Mouse (Mus musculus) telencephalon, adult 2 months (tissue): ENCODE measurements at regions not wholly inside any gene's neighbourhood (a gene's known extent, or its start where the extent isn't known, plus 50 kb on each side); places are given as distances from the start of the nearest gene placed in this dataset.

ENCODE experiments used
- DNase-seq: peaks from one replicate; pipeline ENCODE4 v3.0.0-alpha.2; 2011; ENCODE audit warnings: low read depth, low spot score

DNA sequence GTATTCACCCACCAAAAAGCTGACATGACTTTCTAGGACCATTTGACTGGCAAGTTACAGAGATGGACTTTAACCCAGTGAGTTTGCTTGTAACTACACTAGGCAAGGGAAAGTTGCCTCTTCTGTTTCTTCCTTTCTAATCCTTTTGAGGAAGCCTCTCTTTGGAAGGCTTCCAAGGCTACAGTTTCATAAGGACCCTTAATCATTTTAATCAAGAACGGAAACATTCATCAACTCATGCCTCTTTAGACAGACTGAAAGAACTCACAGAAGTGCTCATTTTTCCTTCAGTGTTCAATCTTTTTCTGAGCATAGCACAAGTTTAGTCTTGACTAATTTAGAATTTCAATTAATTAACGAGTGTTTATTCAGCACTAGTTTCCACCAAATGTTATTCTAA is 84.2 kb downstream of the Ddx1 start:
- no peak for DNase-seq

DNA sequence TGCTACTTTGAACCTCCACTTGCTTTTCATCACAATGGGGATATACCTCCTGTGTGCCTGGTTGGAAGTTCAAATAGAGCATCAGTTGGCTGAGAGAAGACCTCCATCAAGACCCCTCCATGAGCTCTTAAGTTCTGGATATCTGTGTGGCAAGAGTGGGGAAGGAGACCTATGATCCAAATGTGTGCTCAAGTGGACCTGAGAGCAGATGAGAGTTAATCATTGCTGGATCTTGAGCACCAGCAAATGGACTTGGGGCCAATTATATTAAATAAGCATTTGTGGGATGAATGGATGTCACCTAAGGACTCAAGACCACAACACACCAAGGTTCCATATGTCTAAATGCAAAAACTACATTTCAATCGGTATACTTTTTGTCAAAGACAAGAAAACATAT is 88.0 kb downstream of the Ddx1 start:
- no peak for DNase-seq

DNA sequence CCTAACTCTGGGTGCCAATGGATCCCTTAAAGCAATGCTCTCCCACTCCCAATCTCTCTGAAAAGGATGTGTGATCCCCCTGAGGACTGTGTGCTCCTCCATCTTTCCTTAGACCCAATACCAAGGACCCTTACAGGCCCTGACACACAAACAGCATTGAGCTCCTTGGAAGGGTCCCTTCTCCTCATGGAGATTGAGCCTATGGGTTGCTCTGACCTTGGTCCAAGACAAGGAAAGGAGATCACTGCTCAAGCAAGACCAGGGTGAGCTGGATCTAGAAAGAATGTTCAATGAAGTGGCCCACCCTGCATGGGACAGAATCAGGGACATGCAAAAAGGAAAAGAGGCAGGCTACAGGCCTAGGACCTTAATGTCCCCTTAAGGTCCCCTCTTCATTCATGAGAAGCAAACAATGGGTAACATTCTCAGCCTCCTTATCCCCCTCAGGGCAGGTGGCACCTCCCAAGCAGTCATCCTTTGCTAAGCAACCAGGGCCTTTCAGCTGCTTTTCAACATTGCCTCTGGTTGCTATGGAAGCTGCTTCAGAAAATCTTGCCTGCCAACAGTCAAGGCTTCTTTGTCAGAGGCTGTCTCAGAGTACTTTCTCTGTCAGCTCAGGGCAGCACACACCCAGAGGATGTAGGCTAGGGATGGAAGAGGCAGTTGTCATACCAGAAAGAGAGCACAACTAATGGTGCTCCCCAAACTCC is 89.5 kb downstream of the Ddx1 start:
- DNase-seq, result no peak

DNA sequence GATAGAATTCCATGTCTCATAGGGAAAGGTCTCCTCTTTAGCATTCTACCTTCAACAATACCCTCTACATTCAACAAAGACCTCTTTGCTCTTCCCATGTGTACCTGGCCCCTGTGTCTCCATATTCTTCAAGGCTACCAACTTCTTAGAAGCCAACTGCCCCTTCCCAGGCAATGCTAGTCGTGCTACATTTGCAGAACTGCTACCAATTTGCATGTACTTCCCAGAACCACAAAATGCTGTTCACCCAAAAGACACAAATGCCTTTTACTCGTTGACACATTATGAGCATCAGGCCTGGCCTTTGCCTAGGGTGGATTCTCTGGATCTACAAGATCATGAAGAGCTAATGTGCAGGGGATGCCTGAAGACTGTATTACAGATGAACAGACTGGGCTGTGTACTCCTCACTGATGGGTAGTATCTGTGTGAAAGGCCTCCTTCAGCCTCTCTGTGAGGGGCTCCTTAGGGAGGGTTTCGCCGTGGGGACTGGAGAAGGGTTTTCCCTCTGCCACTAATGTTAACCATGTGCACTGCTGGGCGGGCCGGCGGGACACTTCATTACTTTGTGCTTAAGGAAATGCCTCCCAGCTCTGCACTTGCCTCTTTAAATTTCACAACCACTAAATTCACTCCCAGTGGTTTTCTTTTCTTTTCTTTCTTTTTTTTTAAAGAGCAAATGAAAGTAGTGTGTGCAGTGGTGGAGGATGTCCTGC is 91.2 kb downstream of the Ddx1 start:
- DNase-seq, result no peak

DNA sequence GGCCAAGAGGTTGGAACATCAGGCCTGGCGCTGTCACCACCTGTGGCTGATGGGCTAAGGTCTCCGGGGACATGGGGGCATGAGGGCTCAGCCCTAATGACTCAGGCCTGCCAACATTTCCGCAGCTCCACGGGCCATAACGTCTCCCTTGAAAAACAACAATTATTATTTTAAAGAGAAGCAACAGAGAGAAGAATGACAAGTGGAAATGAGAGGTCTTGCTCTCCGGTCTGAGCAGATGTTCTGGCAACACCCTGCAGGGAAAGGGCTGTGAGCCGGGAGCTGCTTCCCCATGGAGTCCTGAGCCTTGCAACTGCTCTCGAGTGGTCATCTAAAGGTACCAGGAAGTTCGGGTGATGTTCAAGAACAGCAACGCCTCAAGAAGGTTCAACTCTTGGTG is 91.9 kb downstream of the Ddx1 start:
- DNase-seq, result no peak

DNA sequence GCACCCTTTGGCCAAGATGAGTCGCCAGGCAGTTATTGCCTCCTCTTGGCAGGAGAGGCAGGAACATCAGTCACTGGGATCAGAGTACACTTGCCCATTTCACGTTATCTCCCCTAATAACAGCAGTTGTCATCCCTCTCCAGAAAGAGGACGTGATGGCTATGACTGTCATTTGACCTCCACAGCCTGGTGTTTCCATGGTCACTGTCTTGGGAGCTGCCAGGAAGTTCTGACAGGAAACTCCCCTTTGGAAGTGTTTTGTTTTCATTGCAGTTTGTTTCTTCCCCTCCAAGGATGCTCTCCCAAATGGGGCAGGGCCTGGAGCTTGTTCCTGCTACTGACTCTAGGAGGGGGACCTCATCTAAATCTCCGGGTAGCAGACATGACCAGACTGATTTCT is 98.3 kb downstream of the Ddx1 start:
- DNase-seq, result no peak

DNA sequence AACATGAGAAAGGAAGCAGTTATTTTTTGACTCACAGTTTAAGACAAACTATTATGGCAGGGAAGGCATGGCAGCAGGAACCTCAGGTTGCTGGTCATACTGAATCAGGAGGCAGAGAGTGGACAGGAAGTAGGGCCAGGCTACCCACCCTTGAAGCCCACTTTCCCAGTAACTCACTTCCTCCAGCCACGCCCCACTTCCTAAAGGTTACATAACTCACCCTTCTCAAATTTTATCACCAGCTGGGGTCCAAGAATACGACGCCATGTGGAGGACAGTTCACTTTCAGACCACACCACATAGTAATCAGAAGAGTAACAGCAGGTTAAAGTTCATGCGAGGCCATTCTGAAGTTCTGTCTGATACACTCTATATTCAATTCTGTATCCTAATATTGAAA is 101.8 kb downstream of the Ddx1 start:
- DNase-seq, result no peak

DNA sequence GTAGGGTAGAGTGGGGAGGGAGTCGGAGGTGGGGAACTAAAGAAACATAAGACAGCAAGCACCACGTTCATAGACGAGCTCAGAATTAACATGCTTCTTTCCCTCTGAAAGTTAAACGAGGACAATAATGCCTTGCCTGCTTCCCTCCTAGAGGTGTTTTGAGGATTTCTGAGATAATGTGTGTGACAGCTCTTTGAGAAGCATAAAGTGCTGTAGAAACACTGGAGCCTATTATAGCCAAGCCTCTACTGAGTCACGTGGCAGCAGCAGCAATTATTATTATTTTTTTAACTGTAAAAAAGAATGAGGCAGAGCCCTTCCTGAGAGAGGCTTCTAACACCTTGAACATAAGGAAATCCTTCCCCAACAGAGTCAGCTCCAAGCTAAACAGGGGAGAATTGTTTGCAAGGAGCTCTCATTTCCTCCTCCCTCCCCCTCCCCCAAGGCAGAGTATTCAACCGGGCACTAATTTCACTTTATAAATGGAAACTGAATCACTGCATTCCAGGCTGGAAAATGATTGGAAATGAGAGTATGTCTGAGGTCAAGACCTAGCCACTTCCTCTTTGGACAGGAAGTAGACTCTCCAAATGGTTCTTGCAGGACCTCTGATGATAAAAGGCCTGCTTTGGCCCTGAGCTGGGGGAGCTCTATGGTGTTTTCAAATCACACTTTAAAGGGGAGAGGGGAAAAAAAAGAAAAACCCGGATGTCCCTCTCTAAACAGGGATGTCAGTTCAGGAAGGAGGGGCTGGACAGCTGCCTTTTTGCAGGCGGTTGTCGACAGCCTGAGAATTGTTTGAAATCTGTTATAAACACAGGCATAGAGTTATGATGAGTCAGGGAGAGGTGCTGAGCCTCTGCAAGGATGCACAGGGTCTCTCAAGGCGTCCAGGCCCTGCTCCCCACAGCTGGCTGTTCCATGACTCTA is 103.6 kb downstream of the Ddx1 start:
- DNase-seq, result no peak

DNA sequence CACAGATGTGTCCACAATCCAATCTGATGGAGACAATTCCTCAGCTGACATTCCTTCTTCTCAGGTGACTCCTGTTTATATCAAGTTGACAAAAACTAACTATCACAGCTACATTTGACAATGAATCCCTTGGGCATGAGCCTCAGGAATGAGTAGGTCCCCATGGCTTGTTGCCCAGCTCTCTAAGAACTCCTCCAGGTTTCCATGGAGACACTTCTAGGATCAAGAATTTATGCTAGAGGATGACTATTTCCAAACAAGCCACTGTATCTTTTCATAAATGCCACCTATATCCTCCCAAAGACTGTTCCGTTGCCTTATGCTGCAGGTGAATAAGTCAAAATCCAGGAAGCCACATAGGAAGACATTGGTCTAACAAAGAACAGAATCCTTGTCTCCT is 104.3 kb downstream of the Ddx1 start:
- peak; percentile 77 for DNase-seq

DNA sequence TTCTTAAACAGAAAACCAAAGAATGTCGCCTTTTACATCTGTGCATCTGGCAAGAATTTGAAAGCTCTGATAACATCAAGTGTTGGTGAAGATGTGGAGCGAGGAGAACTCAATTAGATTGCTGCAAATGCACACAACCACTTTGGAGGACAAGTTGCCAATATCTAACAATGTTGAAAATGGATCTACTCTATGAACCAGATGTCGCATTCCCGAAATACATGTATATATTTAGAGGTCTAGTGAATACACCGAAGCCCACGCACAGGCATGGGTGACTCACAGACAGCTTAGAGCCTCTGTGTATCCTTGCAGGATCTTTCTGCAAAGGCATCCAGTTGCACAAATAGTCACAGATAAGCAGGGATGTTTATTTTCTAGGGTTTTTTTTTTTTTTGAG is 108.4 kb downstream of the Ddx1 start:
- DNase-seq, result peak; percentile 93

DNA sequence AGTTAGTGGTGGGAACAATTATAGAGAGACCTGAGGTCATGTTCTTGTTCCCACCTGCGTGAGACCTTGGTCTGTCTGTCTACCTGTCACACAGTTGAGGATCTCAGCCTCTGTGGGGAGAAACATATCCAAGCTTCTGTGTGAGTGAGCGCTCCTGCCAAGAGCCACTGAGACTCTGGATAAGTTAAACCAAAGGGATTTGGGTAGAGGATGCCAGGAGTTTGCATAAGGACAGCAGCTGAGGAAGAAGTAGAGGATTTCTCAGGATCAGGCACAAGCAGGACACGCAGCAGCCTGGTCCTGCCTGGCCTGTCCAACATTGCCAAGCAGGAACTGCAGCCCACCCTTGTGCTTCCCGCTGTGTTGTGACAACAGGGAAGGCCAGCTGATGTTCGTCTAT is 109.8 kb downstream of the Ddx1 start:
- no peak for DNase-seq

DNA sequence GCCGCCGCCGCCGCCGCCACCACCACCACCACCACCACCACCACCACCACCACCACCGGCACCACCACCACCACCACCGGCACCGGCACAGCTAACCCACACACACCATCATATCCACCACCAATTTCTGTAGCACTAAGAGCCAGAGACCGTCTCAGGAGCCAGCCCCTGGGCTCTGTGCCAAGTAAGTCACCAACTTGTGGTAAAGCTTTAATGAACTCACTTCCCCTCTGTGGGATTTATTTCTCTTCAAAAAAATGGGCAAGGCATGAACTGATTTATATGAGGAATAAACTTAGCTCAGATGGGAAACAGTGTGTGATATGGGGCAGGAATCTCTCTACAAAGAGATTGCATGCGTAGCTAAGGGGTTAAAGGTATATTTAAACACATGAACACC is 114.8 kb downstream of the Ddx1 start:
- no peak for DNase-seq

DNA sequence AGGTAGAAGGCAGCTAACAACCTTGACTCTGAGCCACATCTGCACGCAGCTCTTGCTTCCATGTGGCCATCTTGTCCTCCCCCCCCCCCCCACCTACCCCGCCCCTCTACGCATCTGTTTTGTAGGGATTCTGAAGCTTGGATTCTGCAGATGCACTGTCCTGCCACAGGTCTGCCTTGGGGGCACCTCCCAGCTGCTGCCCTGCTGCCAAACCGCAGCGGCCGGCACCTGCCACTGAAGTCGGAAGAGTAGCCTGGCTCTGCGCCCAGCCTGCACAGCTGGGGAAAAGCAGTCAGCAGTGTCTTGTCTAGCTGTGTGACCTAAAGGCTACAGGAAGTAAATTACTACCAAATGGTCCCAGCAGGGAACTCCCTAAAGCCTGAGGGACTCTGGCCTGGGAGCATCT is 119.3 kb downstream of the Ddx1 start:
- DNase-seq, result no peak

DNA sequence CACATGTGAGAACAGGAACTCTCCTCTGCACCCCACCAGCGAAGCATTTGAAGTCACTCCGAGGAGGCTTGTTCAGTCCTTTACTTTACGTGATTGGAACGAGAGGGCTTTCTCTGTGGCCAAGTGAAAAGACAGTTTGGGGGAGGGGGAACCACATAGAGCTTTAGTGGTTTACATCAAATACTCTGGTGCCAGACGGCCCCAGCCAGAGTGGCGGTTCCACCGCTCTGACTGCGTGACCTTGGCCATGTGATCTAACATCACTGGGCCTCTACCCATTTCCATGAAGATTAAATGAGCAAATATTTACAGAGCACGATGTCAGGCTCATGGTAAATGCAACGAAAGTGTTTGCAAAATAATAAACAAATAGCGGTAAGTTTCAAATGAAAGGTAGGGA is 121.6 kb downstream of the Ddx1 start:
- no peak for DNase-seq

DNA sequence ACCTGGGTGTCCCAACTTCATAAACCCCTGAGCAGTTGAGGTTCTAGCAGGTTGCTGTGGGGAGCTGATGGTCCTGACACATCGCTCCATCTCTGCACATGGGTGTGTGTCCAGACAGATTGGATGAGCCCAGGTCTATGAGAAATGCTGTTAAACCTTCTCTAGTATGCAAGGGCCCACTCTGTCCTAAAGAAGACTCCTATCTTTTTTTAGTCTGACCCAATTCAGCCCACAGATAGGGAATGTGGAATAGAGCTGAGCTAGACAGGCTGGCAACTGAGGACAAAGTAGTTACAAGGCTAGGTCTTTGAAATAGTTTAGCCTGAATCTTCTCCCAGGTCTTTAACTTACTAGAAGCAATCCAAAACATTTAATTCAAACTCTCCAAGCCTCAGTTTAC is 124.0 kb downstream of the Ddx1 start:
- DNase-seq, result no peak

DNA sequence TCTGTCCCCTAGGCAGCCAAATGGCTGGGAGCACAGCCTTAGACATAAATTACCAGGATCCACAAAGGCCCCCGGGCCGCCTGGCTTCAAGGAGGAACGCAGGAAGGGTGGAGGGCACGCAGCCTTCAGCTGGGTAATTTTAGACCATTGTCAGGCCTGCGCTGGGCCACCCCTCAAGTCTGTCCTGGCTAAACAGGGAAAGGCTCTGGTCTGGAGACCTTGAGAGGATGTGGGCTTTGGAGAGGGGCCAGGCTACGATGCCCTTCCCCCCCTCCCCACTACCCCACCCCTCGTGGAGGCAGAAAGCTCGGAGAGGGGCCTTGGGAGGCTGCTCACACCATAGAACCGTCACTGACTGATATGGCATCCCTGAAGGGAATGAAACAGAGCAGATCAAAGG is 126.7 kb downstream of the Ddx1 start:
- DNase-seq, result no peak

DNA sequence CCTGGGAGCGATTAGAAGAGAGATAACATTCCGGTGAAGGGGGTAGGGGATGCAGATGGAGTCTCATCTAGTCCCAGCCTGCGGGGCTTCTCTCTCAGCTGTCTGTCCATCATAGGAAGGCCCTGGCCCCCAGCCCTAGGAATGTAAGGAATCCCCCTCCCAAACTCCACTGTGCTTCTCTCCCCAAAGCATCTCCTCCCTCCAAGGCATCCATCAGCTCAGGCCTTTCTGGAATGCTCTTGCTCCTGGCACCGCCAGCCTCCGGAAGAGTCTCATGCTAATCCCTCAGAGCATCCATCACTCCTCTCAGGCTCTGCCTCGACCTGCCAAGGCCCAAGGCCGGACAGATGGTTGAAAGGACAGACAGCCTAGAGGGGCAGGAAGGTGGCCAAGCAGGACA is 128.4 kb downstream of the Ddx1 start:
- no peak for DNase-seq

DNA sequence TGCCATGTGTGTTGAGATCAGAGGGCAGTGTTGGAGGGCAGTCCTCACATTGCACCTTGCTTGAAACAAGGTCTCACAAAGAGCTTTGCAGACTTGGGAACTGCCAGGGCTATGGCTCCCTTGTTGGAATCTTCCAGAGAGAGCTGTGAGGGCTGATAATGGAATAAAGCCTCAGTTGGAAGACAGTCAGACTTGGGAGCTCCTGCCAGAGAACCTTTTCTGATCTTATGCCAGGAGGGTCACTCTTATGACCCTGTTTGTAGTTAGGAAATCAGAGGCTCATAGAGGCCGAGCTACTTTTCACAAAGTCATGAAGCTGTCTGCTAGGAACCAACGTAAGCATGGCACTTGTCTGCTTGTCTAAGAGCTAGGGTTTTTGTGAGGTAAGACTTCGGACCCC is 129.4 kb downstream of the Ddx1 start:
- DNase-seq, result no peak

DNA sequence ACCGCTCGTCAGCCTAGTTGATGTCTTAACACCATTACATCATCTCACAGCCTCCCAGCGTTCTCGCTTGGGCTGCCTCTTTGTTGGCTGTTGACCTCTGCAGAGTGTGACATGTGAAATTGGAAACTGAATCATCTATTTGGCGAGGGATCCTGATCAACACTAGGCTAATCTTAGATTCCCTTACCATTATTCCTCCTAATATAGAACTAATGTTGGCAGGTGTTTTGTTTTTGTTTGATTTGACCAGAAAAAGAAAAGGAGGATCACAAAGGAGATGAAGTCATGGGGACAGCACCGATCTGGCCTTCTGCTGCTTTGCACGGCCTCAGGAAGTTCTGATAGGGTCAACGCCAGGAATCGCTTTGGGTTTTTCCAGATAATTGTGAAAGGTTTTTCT is 131.0 kb downstream of the Ddx1 start:
- no peak for DNase-seq

DNA sequence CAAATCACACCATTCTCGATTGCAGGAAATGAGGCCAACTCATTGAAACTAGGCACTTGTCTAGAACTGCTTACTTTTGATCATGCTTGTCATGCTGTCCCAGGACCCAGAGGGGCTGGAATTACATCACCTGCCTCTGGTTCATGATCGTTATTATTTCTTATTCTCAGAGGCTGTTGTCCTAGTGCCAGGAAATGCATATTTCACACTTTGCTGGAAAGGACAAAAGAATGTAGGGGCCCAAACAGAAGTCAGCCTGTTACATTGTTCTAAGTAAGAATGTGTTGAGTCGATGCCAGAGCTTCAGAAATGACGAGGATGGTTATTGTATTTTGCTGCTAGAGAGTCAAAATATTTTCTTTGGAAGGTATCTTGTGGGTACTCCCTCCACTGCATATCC is 134.7 kb downstream of the Ddx1 start:
- DNase-seq, result no peak

DNA sequence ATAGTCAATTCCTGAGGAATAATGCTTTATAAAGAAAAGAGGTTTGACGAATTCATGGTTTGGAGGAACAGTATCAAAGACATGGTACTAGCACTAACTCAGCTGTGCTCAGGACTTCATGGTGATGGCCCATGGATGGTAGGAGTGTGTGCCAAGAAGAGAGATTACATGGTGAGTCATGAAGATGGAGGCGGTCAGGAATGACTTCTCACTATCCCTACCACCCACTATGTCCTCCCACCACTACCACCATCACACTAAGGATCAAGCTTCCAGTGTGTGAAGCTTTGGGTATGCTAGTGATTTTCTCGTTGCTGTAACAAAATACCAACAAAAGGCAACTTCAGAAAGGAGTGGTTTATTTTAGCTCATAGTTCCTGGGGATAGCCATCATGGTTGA is 142.1 kb downstream of the Ddx1 start:
- no peak for DNase-seq

DNA sequence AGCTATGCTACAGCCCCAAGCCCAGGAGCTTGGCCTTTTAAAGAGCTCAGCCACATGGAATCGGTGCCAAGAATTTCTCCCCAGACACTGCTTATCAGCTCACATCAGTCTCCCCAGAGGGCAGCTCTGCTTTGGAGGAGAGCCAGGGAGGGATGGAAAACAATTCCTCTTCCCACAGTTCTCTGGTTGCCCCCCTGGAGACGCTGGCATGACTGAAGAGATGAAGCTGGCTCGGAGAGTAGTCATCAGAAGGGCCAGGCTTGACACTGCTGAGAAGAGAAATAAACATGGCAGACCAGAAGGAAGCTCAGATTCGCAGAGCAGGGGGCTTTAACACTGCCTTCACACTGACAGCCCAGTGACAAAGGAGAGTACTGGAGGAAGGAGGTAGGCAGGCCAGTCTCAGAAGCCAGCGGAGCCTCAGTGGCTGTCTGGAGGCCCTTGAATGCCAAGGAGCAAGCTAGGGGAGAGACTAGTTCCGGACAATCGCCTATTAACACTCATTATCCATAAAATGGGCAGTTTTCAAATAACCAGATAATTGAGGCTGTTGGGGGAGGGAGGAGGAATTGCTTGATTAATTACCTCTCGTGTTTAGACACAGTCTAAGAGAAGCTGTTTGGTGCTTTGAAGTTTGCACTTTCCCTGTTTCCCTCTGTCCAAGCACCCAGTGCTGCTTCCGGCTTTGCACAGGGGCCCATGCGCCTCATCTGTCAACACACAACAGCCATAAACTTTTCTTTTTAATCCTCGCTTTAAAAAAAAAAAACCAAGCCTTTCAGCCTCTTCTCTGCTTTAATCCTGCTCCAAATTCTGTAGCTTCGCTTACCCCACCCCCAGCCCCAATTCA is 148.3 kb downstream of the Ddx1 start:
- DNase-seq, result no peak
